Comparison of ENCODE assay signal across 20 mouse cellular contexts in genomic region chr17:6893332-6893731, GRCm38 (mm10). TPM values are rescaled to one million over a fixed set of nuclear protein-coding genes. Genes with fewer than 3 reads are reported as not detected.
DNase-seq lines count a peak whose midpoint lies in the region; ATAC-seq and TF ChIP-seq lines count a peak whose summit lies in the region.
"Had no signal": no experiment of that assay in that cellular context is flagged by ENCODE, and none has a peak within 500 bp of the region (broad histone marks: within the 10 kb centered on the region; RNA-seq: fewer than 3 reads in every experiment).

No protein-coding gene starts in this region.

- no peak for TF ChIP-seq POLR2A in MEL (IDR thresholded peaks at IDR 0.05; ENCODE audit: control insufficient read depth in 1 of 2, insufficient read depth in 1 of 2, low read depth in 1 of 2, low read length in 2 of 2, poor library complexity in 1 of 2)

- 63% methylated on average over 10 of the region's 10 CpGs for WGBS in liver, embryonic 16.5 days (ENCODE audit: insufficient replicate concordance)
- WGBS in liver, embryonic 12.5 days (ENCODE audit: insufficient replicate concordance) = 66% methylated on average over 10 of the region's 10 CpGs

- no peak for TF ChIP-seq EP300 in MEL (IDR thresholded peaks at IDR 0.05; ENCODE audit: low read depth in 1 of 2, low read length in 2 of 2)

- no peaks in the 10 kb centered on the region for H3K79me2 ChIP-seq in MEL (ENCODE audit: control insufficient read depth, insufficient read depth, low read length, poor library complexity)

- no peak for TF ChIP-seq CTCF in E14TG2a.4 (conservative IDR thresholded peaks at IDR 0.05; ENCODE audit: low read length)
- TF ChIP-seq CTCF in MEL (IDR thresholded peaks at IDR 0.05 in 2 of 3, conservative IDR thresholded peaks at IDR 0.05 in 1 of 3; ENCODE audit: control insufficient read depth in 1 of 3, insufficient read depth in 1 of 3, low read depth in 2 of 3, low read length in 3 of 3, poor library complexity in 1 of 3, severe bottlenecking in 1 of 3) = no peak

- TF ChIP-seq RAD21 in MEL (IDR thresholded peaks at IDR 0.05; ENCODE audit: low read depth, low read length) = no peak

- no peak overlapping the region for H3K9ac ChIP-seq in liver, embryonic 16.5 days (ENCODE audit: low read depth, low read length)
- H3K9ac ChIP-seq in liver, embryonic 12.5 days = no peak overlapping the region
- H3K9ac ChIP-seq in MEL (ENCODE audit: control insufficient read depth, low read depth, low read length, poor library complexity, severe bottlenecking) = no peak overlapping the region
- H3K9ac ChIP-seq: embryonic facial prominence, embryonic 13.5 days; forebrain, embryonic 12.5 days; hindbrain, embryonic 14.5 days; intestine, embryonic 15.5 days had no signal

- ATAC-seq in liver, embryonic 16.5 days (ENCODE audit: low read depth) = 0 out of 2 replicates have a peak, but pooled peaks have one; percentile 30
- ATAC-seq in liver, embryonic 12.5 days = no peak
- no peak for ATAC-seq in frontal cortex, adult (ENCODE audit: low TSS enrichment)
- ATAC-seq: activated CD4-positive, CD25-positive, alpha-beta regulatory T cell, adult 4 months; CD4-positive, CD25-positive, alpha-beta regulatory T cell, adult 4 months; forebrain, embryonic 16.5 days; intestine, embryonic 15.5 days had no signal

- no peak overlapping the region for H3K27ac ChIP-seq in liver, embryonic 16.5 days (ENCODE audit: low read length)
- no peak overlapping the region for H3K27ac ChIP-seq in liver, embryonic 12.5 days
- H3K27ac ChIP-seq in MEL (ENCODE audit: control insufficient read depth, low read depth, low read length) = peak overlapping the region; percentile 46; the same call in 1 of the 2 replicates
- H3K27ac ChIP-seq: embryonic facial prominence, embryonic 13.5 days; forebrain, embryonic 12.5 days; hindbrain, embryonic 10.5 days; hindbrain, embryonic 14.5 days; intestine, embryonic 15.5 days had no signal

- peak; percentile 35 for DNase-seq in MEL (ENCODE audit: low read depth, low spot score)
- no peak for DNase-seq in urinary bladder, postnatal 10 days (ENCODE audit: low spot score)
- DNase-seq: adrenal gland, postnatal 14 days; cerebellum, adult 11-12 months; cerebellum, adult 9-11 months; cerebellum, postnatal 36 days; gastrocnemius, postnatal 14 days; heart, postnatal 10 days had no signal

- H3K4me1 ChIP-seq in liver, embryonic 16.5 days (ENCODE audit: control insufficient read depth, low read depth, low read length) = no peaks in the 10 kb centered on the region
- no peaks in the 10 kb centered on the region for H3K4me1 ChIP-seq in liver, embryonic 12.5 days
- H3K4me1 ChIP-seq in E14TG2a.4 (replicated peaks; ENCODE audit: low read depth, low read length) = peaks cover 32% of the 10 kb centered on the region
- H3K4me1 ChIP-seq in MEL (ENCODE audit: control insufficient read depth in 1 of 2, insufficient read depth in 2 of 2, low read length in 2 of 2) = peaks cover 0 to 7% of the 10 kb centered on the region in 2 experiments; a peak in 2 of 4 replicates
- H3K4me1 ChIP-seq: embryonic facial prominence, embryonic 13.5 days; forebrain, embryonic 12.5 days; intestine, embryonic 15.5 days had no signal

- H3K27me3 ChIP-seq in liver, embryonic 16.5 days (ENCODE audit: control insufficient read depth, insufficient read depth, low read depth, low read length) = no peaks in the 10 kb centered on the region
- H3K27me3 ChIP-seq in liver, embryonic 12.5 days (replicated peaks) = no peaks in the 10 kb centered on the region
- peaks cover 24% of the 10 kb centered on the region for H3K27me3 ChIP-seq in E14TG2a.4 (ENCODE audit: insufficient read depth, low read length)
- no peaks in the 10 kb centered on the region for H3K27me3 ChIP-seq in MEL (ENCODE audit: control insufficient read depth in 1 of 2, insufficient read depth in 2 of 2, low read length in 2 of 2)
- H3K27me3 ChIP-seq: embryonic facial prominence, embryonic 13.5 days; forebrain, embryonic 12.5 days; intestine, embryonic 15.5 days had no signal

- no peaks in the 10 kb centered on the region for H3K36me3 ChIP-seq in liver, embryonic 16.5 days (ENCODE audit: control insufficient read depth, insufficient read depth)
- H3K36me3 ChIP-seq in liver, embryonic 12.5 days = no peaks in the 10 kb centered on the region
- H3K36me3 ChIP-seq in E14TG2a.4 (ENCODE audit: insufficient read depth, low read length) (no peaks in the 10 kb centered on the region), MEL (ENCODE audit: control insufficient read depth in 1 of 2, insufficient read depth in 2 of 2, low read length in 2 of 2) (peaks cover 0 to 12% of the 10 kb centered on the region in 2 experiments; a peak in 2 of 4 replicates)
- H3K36me3 ChIP-seq: embryonic facial prominence, embryonic 13.5 days; forebrain, embryonic 12.5 days; hindbrain, embryonic 10.5 days; intestine, embryonic 15.5 days had no signal

- no peak overlapping the region for H3K4me2 ChIP-seq in liver, embryonic 16.5 days (ENCODE audit: low read depth, low read length)
- no peak overlapping the region for H3K4me2 ChIP-seq in liver, embryonic 12.5 days
- H3K4me2 ChIP-seq: embryonic facial prominence, embryonic 13.5 days; forebrain, embryonic 12.5 days; hindbrain, embryonic 14.5 days; intestine, embryonic 15.5 days had no signal

- H3K9me3 ChIP-seq in liver, embryonic 16.5 days (replicated peaks; ENCODE audit: control insufficient read depth, low read length) = no peaks in the 10 kb centered on the region
- no peaks in the 10 kb centered on the region for H3K9me3 ChIP-seq in liver, embryonic 12.5 days (replicated peaks)
- H3K9me3 ChIP-seq in E14TG2a.4 (ENCODE audit: low read length) (no peaks in the 10 kb centered on the region), MEL (replicated peaks; ENCODE audit: insufficient read depth, low read length) (no peaks in the 10 kb centered on the region)
- H3K9me3 ChIP-seq: embryonic facial prominence, embryonic 13.5 days; forebrain, embryonic 12.5 days; hindbrain, embryonic 10.5 days; intestine, embryonic 15.5 days had no signal

- H3K4me3 ChIP-seq in liver, embryonic 16.5 days (ENCODE audit: low read depth, low read length) = no peak overlapping the region
- H3K4me3 ChIP-seq in liver, embryonic 12.5 days = no peak overlapping the region
- H3K4me3 ChIP-seq in E14TG2a.4 (replicated peaks; ENCODE audit: low read length) (peak overlapping the region; percentile 43), MEL (ENCODE audit: control insufficient read depth in 1 of 2, insufficient read depth in 1 of 2, low read depth in 2 of 2, low read length in 2 of 2) (no peak overlapping the region)
- H3K4me3 ChIP-seq: embryonic facial prominence, embryonic 13.5 days; forebrain, embryonic 12.5 days; hindbrain, embryonic 10.5 days; intestine, embryonic 15.5 days had no signal

TF ChIP-seq in MEL, 35 proteins besides CTCF, POLR2A, EP300 and RAD21:
- TF ChIP-seq MYB (IDR thresholded peaks at IDR 0.05; ENCODE audit: low read depth, low read length) (no peak), ZC3H11A (IDR thresholded peaks at IDR 0.05; ENCODE audit: low read depth, low read length) (no peak), SMC3 (IDR thresholded peaks at IDR 0.05; ENCODE audit: low read depth, low read length) (no peak), HCFC1 (IDR thresholded peaks at IDR 0.05; ENCODE audit: low read depth, low read length) (no peak), BHLHE40 (IDR thresholded peaks at IDR 0.05; ENCODE audit: borderline replicate concordance, low read depth, low read length) (no peak), MAZ (IDR thresholded peaks at IDR 0.05; ENCODE audit: low read depth, low read length) (no peak), E2F4 (IDR thresholded peaks at IDR 0.05; ENCODE audit: borderline replicate concordance, low read depth, low read length) (no peak), GABPA (IDR thresholded peaks at IDR 0.05; ENCODE audit: low read depth, low read length) (no peak), ELF1 (IDR thresholded peaks at IDR 0.05; ENCODE audit: low read depth, low read length) (no peak), KAT2A (conservative IDR thresholded peaks at IDR 0.05; ENCODE audit: low read depth, low read length) (no peak), MAX (IDR thresholded peaks at IDR 0.05; ENCODE audit: low read length) (no peak), USF2 (IDR thresholded peaks at IDR 0.05; ENCODE audit: borderline replicate concordance in 1 of 2, insufficient read depth in 1 of 2, low read depth in 1 of 2, low read length in 2 of 2) (no peak), USF1 (IDR thresholded peaks at IDR 0.05; ENCODE audit: low read depth, low read length) (no peak)

RNA-seq across cellular contexts. Expression of gene Rsph3b, which starts 55.1 kb away (rescaled TPM):
- polyA plus RNA-seq in liver, embryonic 16.5 days (2015; fragmentation: Nextera tagmentation; extraction: Ambion mirVana) = 11.1 and 12.0 TPM in 2 replicates
- polyA plus RNA-seq in liver, embryonic 12.5 days (2016; fragmentation: Nextera tagmentation; extraction: Ambion mirVana) = 16.2 and 18.0 TPM in 2 replicates
- 6.6 and 6.8 TPM in 2 replicates for total RNA-seq in MEL (2012; rRNA removed)
- 10 to 100 TPM in 1 of 2 experiments, not detected in 1; 14.7 TPM for polyA plus RNA-seq in MEL (2012; ENCODE audit: insufficient read depth in 1 of 2, insufficient read length in 2 of 2, low read depth in 1 of 2, low replicate concordance in 2 of 2, missing spikeins in 1 of 2)
